Mouse (Mus musculus) kidney, embryonic 14.5 days (tissue): ENCODE measurements at regions not wholly inside any gene's neighbourhood (a gene's known extent, or its start where the extent isn't known, plus 50 kb on each side); places are given as distances from the start of the nearest gene placed in this dataset.

ENCODE experiments used
- ATAC-seq: fragments of 200-750 bp; cut with Nextera tagmentation; 2 replicates; pipeline ENCODE4 v1.8.0; 2017; ENCODE audit warnings: moderate number of reproducible peaks, mild to moderate bottlenecking, moderate TSS enrichment, moderate library complexity; ENCODE audit not compliant: low FRiP score, low TSS enrichment
- H3K27ac ChIP-seq: fragments of 300-500 bp; sonication (generic); 2 replicates; pipeline ENCODE4 v1.5.1; 2014; ENCODE audit warnings: low read depth, mild to moderate bottlenecking, low read length, moderate library complexity, mixed read lengths
- H3K27me3 ChIP-seq: fragments of 300-500 bp; sonication (generic); 2 replicates; pipeline ENCODE4 v1.6.1; 2014; ENCODE audit warnings: mild to moderate bottlenecking, low read length; ENCODE audit not compliant: control insufficient read depth, insufficient read depth
- H3K36me3 ChIP-seq: fragments of 300-500 bp; sonication (generic); 2 replicates; pipeline ENCODE4 v1.6.1; 2014; ENCODE audit warnings: low read length, mixed read lengths; ENCODE audit not compliant: control insufficient read depth, insufficient read depth
- H3K4me1 ChIP-seq: fragments of 300-500 bp; sonication (generic); 2 replicates; pipeline ENCODE4 v1.6.1; 2014; ENCODE audit warnings: low read length, mixed read lengths; ENCODE audit not compliant: control insufficient read depth, insufficient read depth
- H3K4me2 ChIP-seq: fragments of 300-500 bp; sonication (generic); replicated peaks from 2 replicates; pipeline ENCODE4 v1.6.1; 2014; ENCODE audit warnings: low read depth, mild to moderate bottlenecking, low read length
- H3K4me3 ChIP-seq: fragments of 300-500 bp; sonication (generic); 2 replicates; pipeline ENCODE4 v1.5.1; 2014; ENCODE audit warnings: mild to moderate bottlenecking, low read length
- H3K9ac ChIP-seq: fragments of 300-500 bp; sonication (generic); 2 replicates; pipeline ENCODE4 v1.6.1; 2014; ENCODE audit warnings: low read depth, mild to moderate bottlenecking, low read length, moderate library complexity
- H3K9me3 ChIP-seq: fragments of 300-500 bp; sonication (generic); 2 replicates; pipeline ENCODE4 v1.6.1; 2016; ENCODE audit warnings: low read length; ENCODE audit not compliant: control insufficient read depth
- WGBS: fragments of 180-500 bp; shearing (Covaris S2); extraction: QIAGEN DNeasy Blood & Tissue Kit; methylation state at CpG from one replicate; pipeline ENCODE4 v1.1.7; 2014; 5-methylcytosine and 5-hydroxymethylcytosine counted together

GRCm38 (mm10) chr7:36829710-36830109 is 131.8 kb downstream of the Tshz3 start:
- no peaks in the 10 kb centered on the region for H3K27me3 ChIP-seq
- 78% methylated on average over 8 of the region's 8 CpGs for WGBS
- H3K36me3 ChIP-seq: no peaks in the 10 kb centered on the region
- no peak overlapping the region for H3K4me2 ChIP-seq
- no peaks in the 10 kb centered on the region for H3K4me1 ChIP-seq
- no peaks in the 10 kb centered on the region for H3K9me3 ChIP-seq
- H3K4me3 ChIP-seq: no peak overlapping the region
- ATAC-seq: no peak
- H3K9ac ChIP-seq: no peak overlapping the region
- no peak overlapping the region for H3K27ac ChIP-seq

GRCm38 (mm10) chr7:36830155-36830554 is 132.2 kb downstream of the Tshz3 start:
- Histone ChIP-seq H3K4me3 (no peak overlapping the region), H3K4me1 (no peaks in the 10 kb centered on the region), H3K27me3 (no peaks in the 10 kb centered on the region), H3K9ac (no peak overlapping the region), H3K27ac (no peak overlapping the region), H3K4me2 (no peak overlapping the region), H3K9me3 (no peaks in the 10 kb centered on the region), H3K36me3 (no peaks in the 10 kb centered on the region)
- no peak for ATAC-seq
- 66% methylated on average over 2 of the region's 2 CpGs for WGBS

GRCm38 (mm10) chr7:36848279-36848678 is 150.4 kb downstream of the Tshz3 start:
- H3K9me3 ChIP-seq: no peaks in the 10 kb centered on the region
- H3K9ac ChIP-seq: no peak overlapping the region
- H3K27me3 ChIP-seq: no peaks in the 10 kb centered on the region
- H3K4me3 ChIP-seq: no peak overlapping the region
- H3K27ac ChIP-seq: no peak overlapping the region
- 84% methylated on average over 2 of the region's 2 CpGs for WGBS
- H3K36me3 ChIP-seq: no peaks in the 10 kb centered on the region
- ATAC-seq: no peak
- H3K4me1 ChIP-seq: no peaks in the 10 kb centered on the region
- H3K4me2 ChIP-seq: no peak overlapping the region

GRCm38 (mm10) chr7:36851275-36851889 is 153.5 kb downstream of the Tshz3 start:
- ATAC-seq: no peak
- no peak overlapping the region for H3K4me3 ChIP-seq
- H3K4me2 ChIP-seq: no peak overlapping the region
- no peak overlapping the region for H3K27ac ChIP-seq
- no peaks in the 10 kb centered on the region for H3K27me3 ChIP-seq
- no peaks in the 10 kb centered on the region for H3K9me3 ChIP-seq
- H3K36me3 ChIP-seq: no peaks in the 10 kb centered on the region
- H3K4me1 ChIP-seq: no peaks in the 10 kb centered on the region
- WGBS: 72% methylated on average over 4 of the region's 4 CpGs
- no peak overlapping the region for H3K9ac ChIP-seq

GRCm38 (mm10) chr7:36854308-36854707 is 156.4 kb downstream of the Tshz3 start:
- no peak overlapping the region for H3K27ac ChIP-seq
- H3K9me3 ChIP-seq: no peaks in the 10 kb centered on the region
- no peak for ATAC-seq
- no peaks in the 10 kb centered on the region for H3K4me1 ChIP-seq
- H3K9ac ChIP-seq: no peak overlapping the region
- no peak overlapping the region for H3K4me2 ChIP-seq
- no peaks in the 10 kb centered on the region for H3K27me3 ChIP-seq
- no peaks in the 10 kb centered on the region for H3K36me3 ChIP-seq
- no peak overlapping the region for H3K4me3 ChIP-seq

GRCm38 (mm10) chr7:36859428-36859827 is 161.5 kb downstream of the Tshz3 start:
- 53% methylated on average over 7 of the region's 7 CpGs for WGBS
- H3K9me3 ChIP-seq: no peaks in the 10 kb centered on the region
- ATAC-seq: no peak

GRCm38 (mm10) chr7:36862481-36862880 is 164.6 kb downstream of the Tshz3 start:
- Histone ChIP-seq H3K4me2 (no peak overlapping the region), H3K4me1 (no peaks in the 10 kb centered on the region), H3K9me3 (no peaks in the 10 kb centered on the region), H3K36me3 (no peaks in the 10 kb centered on the region), H3K27ac (no peak overlapping the region), H3K9ac (no peak overlapping the region), H3K4me3 (no peak overlapping the region), H3K27me3 (no peaks in the 10 kb centered on the region)
- WGBS: 92% methylated on average over 7 of the region's 7 CpGs
- no peak for ATAC-seq

More at GRCm38 (mm10) chr7:36859428-36859827, 161.5 kb downstream of the Tshz3 start:
- H3K27ac ChIP-seq: no peak overlapping the region
- no peaks in the 10 kb centered on the region for H3K36me3 ChIP-seq
- no peak overlapping the region for H3K4me3 ChIP-seq
- H3K4me1 ChIP-seq: no peaks in the 10 kb centered on the region
- no peak overlapping the region for H3K9ac ChIP-seq
- H3K27me3 ChIP-seq: no peaks in the 10 kb centered on the region
- H3K4me2 ChIP-seq: no peak overlapping the region

- H3K9me3 ChIP-seq: no peaks in the 10 kb centered on the region
- no peaks in the 10 kb centered on the region for H3K27me3 ChIP-seq
- H3K4me2 ChIP-seq: no peak overlapping the region
- no peak overlapping the region for H3K4me3 ChIP-seq
- 93% methylated on average over 5 of the region's 5 CpGs for WGBS
- ATAC-seq: no peak
- no peak overlapping the region for H3K27ac ChIP-seq
- no peaks in the 10 kb centered on the region for H3K36me3 ChIP-seq
- H3K4me1 ChIP-seq: no peaks in the 10 kb centered on the region
- H3K9ac ChIP-seq: no peak overlapping the region
Observed at GRCm38 (mm10) chr7:36863745-36864144, 165.8 kb downstream of the Tshz3 start.

GRCm38 (mm10) chr7:36864675-36865074 is 166.8 kb downstream of the Tshz3 start:
- no peak overlapping the region for H3K4me2 ChIP-seq
- H3K4me1 ChIP-seq: no peaks in the 10 kb centered on the region
- H3K27me3 ChIP-seq: no peaks in the 10 kb centered on the region
- no peak overlapping the region for H3K27ac ChIP-seq
- H3K36me3 ChIP-seq: no peaks in the 10 kb centered on the region
- H3K9me3 ChIP-seq: no peaks in the 10 kb centered on the region
- ATAC-seq: no peak
- 76% methylated on average over 4 of the region's 4 CpGs for WGBS
- no peak overlapping the region for H3K4me3 ChIP-seq
- H3K9ac ChIP-seq: no peak overlapping the region
